Mouse (Mus musculus) heart, embryonic 10.5 days (tissue): ENCODE measurements around the gene Slc29a4. TPM values are rescaled to one million over a fixed set of nuclear protein-coding genes. Genes with fewer than 3 reads are reported as not detected.

ENCODE experiments used
- DNase-seq: peaks from one replicate; pipeline ENCODE4 v3.0.0-alpha.2; 2017; ENCODE audit warnings: low spot score
- H3K27ac ChIP-seq: fragments of 300-500 bp; sonication (generic); 2 replicates; pipeline ENCODE4 v1.5.1; 2016; ENCODE audit warnings: mild to moderate bottlenecking
- H3K27me3 ChIP-seq: fragments of 300-500 bp; sonication (generic); 2 replicates; pipeline ENCODE4 v1.6.1; 2016; ENCODE audit warnings: mild to moderate bottlenecking; ENCODE audit not compliant: poor library complexity, insufficient read depth, severe bottlenecking
- H3K36me3 ChIP-seq: fragments of 300-500 bp; sonication (generic); 2 replicates; pipeline ENCODE4 v1.6.1; 2016; ENCODE audit warnings: mild to moderate bottlenecking, moderate library complexity
- H3K4me1 ChIP-seq: fragments of 300-500 bp; sonication (generic); 2 replicates; pipeline ENCODE4 v1.6.1; 2016; ENCODE audit warnings: mild to moderate bottlenecking
- H3K4me3 ChIP-seq: fragments of 300-500 bp; sonication (generic); 2 replicates; pipeline ENCODE4 v1.5.1; 2016; ENCODE audit warnings: mild to moderate bottlenecking, moderate library complexity
- H3K9me3 ChIP-seq: fragments of 300-500 bp; sonication (generic); 2 replicates; pipeline ENCODE4 v1.6.1; 2016; ENCODE audit warnings: mild to moderate bottlenecking, moderate library complexity
- WGBS: fragments of 180-500 bp; shearing (Covaris S2); methylation state at CpG from one replicate; pipeline ENCODE4 v1.1.7; 2016; 5-methylcytosine and 5-hydroxymethylcytosine counted together
- polyA plus RNA-seq: library from polyadenylated mRNA; unstranded; fragments of >200 nt; fragmentation: Nextera tagmentation; extraction: Ambion mirVana; gene quantifications from 2 replicates; pipeline ENCODE4 v1.2.1, GENCODE M21; 2016

Gene Slc29a4
- polyA plus RNA-seq, 1 experiment from 2014 or later, result 4.6 TPM

DNA sequence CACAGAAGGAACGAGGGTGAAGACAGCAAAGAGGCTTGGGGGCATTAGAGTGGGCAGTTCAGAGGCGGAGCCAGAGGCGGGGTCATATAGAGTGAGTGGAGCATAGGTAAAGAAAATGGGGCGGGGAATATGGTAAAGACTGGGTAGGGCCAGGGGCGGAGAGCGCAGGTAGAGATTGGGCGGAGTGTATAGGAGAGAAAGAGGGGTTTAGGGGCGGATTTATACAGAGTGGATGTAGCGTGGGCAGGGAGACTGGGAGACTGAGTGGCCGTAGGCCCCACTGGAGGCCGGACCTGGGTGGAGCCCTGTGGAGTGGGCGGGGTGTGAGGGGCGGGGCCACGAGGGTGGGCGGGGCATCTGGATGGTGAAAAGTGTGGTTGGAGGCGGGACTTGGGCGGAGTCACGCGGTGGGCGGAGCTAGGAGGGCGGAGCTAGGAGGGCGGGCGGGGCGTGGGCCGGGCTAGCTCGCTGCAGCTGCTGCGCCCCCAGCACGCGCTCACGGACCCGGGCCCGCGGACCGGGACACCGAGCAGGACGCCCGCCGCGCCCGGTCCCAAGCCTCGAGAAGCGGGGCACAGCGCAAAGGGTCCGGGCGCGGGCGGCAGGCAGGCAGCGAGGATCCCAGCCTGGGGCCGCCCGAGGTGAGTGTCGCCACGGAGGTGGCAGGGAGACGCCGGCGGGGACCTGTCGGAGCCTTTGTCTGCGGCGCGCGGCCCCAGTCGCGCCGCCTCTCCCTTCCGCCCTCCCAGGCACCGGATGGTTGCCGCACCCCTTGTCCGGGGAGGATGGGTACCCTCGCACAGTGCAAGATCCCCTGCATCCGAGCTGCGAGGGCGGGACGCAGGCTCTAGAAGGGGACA, 9.6 kb downstream of the Slc29a4 start:
- Histone ChIP-seq H3K36me3 (no peaks in the 10 kb centered on the region), H3K4me1 (peaks cover 20% of the 10 kb centered on the region), H3K27ac (peak overlapping the region; percentile 80), H3K4me3 (peak overlapping the region; percentile 74), H3K27me3 (peaks cover 64% of the 10 kb centered on the region), H3K9me3 (no peaks in the 10 kb centered on the region)
- under 1% methylated on average over 70 of the region's 72 CpGs for WGBS
- peak; percentile 87 for DNase-seq

DNA sequence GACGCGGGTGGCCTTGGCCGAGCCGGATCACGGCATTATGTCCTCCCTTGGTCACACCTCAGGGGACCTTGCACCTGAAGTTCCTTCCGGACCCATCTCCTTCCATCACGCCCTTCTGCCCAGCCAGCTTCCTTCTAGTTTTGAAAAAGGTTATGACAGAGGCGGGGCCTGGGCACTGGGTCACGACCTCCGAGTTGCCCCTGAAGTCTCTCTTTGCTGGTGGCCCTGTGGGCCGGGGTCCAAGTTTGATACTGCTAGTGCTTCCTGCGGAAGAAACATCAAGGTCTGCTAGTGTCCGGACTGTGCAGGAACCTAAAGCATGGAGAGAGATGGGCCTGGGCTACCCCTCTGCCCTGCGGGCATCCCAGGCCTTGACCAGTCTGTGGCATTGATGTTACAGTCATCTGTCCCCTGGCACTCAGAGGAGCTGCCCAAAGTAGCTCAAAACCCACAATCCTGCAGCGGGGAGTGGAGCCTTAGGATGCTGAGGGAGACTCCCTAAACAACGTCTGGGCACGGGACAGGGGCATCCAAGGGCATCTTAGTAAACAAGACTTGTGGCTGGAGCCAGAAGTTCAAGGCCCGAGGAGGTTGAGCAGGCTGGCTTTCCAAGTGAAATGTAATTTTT, 10.3 kb downstream of the Slc29a4 start:
- Histone ChIP-seq H3K4me3 (peak overlapping the region; percentile 74), H3K27me3 (peaks cover 64% of the 10 kb centered on the region), H3K36me3 (no peaks in the 10 kb centered on the region), H3K27ac (peak overlapping the region; percentile 80), H3K4me1 (peaks cover 20% of the 10 kb centered on the region), H3K9me3 (no peaks in the 10 kb centered on the region)
- WGBS, result 26% methylated on average over 18 of the region's 18 CpGs
- DNase-seq, result no peak

DNA sequence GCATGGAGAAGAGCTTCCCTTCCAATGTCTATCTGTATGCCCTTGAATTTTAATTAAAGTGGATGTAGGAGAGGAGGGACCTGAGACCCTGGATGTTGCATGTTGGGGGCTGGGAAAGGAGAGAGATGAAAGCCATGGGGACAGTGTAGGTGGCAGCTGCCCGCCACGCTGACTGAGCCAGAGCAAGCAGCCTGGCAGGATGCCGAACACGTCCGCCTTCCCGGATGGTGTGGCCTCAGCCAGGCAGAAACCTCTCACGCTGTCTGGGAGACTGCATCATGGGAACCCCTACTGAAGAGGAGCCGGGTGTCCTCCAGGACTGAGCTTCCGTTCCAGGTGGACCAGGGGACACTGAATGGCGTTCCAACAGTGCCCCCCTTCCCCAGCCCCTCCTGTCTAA, 11.3 kb downstream of the Slc29a4 start:
- DNase-seq, result no peak
- WGBS, result 78% methylated on average over 10 of the region's 10 CpGs
- H3K36me3 ChIP-seq, result no peaks in the 10 kb centered on the region
- H3K4me3 ChIP-seq, result no peak overlapping the region
- H3K9me3 ChIP-seq, result no peaks in the 10 kb centered on the region
- no peak overlapping the region for H3K27ac ChIP-seq
- H3K27me3 ChIP-seq, result peaks cover 60% of the 10 kb centered on the region
- H3K4me1 ChIP-seq, result peaks cover 20% of the 10 kb centered on the region

DNA sequence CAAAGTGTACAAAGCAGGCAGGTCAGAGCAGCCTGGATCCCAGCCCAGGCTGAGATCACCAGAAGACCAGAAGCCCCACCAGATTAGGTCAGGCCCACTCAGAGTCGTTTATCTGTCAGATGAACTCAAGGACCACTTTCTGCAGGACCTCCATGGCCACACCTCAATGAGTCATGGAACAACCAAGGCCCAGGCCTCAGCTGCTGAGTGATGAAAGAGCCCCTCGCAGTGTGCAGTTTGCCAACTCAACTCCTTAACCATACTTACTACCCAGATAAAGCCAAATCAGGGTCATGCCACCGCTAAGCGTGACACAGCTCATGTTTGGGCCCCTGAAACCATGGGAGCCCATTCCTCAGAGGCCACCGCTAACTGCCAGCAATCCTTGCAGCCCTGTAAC, 15.4 kb downstream of the Slc29a4 start:
- peaks cover 22% of the 10 kb centered on the region for H3K27me3 ChIP-seq
- DNase-seq, result no peak
- H3K4me3 ChIP-seq, result no peak overlapping the region
- WGBS, result 73% methylated on average over 5 of the region's 5 CpGs
- no peaks in the 10 kb centered on the region for H3K36me3 ChIP-seq
- peaks cover 5% of the 10 kb centered on the region; the same call in 1 of the 2 replicates for H3K9me3 ChIP-seq
- H3K4me1 ChIP-seq, result peaks cover 3% of the 10 kb centered on the region
- H3K27ac ChIP-seq, result no peak overlapping the region

- Histone ChIP-seq H3K4me1 (no peaks in the 10 kb centered on the region), H3K9me3 (peaks cover 5% of the 10 kb centered on the region; the same call in 1 of the 2 replicates), H3K27me3 (peaks cover 4% of the 10 kb centered on the region; the same call in 1 of the 2 replicates), H3K36me3 (no peaks in the 10 kb centered on the region), H3K4me3 (no peak overlapping the region), H3K27ac (no peak overlapping the region)
- no peak for DNase-seq
- 81% methylated on average over 7 of the region's 7 CpGs for WGBS
These were observed 17.1 kb downstream of the Slc29a4 start for GRCm38 (mm10) chr5:142709436-142709835.

DNA sequence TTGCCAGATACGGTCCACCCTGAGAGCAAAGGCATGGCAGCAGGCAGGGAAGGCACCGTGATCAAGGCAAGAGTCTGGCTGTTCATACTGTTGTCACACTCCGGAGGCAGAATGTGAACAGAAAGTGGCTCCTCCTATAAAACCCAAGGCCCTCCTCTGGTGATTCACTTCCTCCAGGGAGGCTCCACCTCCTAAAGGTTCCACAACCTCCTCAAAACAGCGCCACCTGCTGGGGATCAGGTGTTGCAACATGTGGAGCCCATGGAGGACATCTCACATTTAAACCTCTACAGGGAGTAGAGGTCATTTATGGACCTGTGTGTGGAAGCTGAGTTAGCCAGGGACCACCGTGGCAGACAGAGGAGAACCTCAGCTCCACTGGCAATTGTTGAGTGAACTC, 20.1 kb downstream of the Slc29a4 start:
- Histone ChIP-seq H3K4me3 (no peak overlapping the region), H3K36me3 (no peaks in the 10 kb centered on the region), H3K9me3 (peaks cover 5% of the 10 kb centered on the region; the same call in 1 of the 2 replicates), H3K4me1 (0 out of 2 replicates have a peak, but pooled peaks cover 7% of the 10 kb centered on the region), H3K27me3 (peaks cover 9% of the 10 kb centered on the region; the same call in 1 of the 2 replicates), H3K27ac (no peak overlapping the region)
- DNase-seq, result no peak
- WGBS, result 82% methylated on average over 5 of the region's 5 CpGs

GRCm38 (mm10) chr5:142713966-142714365, 21.7 kb downstream of the Slc29a4 start:
- peaks cover 17% of the 10 kb centered on the region for H3K4me1 ChIP-seq
- no peak overlapping the region for H3K4me3 ChIP-seq
- no peak overlapping the region for H3K27ac ChIP-seq
- no peaks in the 10 kb centered on the region for H3K36me3 ChIP-seq
- WGBS, result 79% methylated on average over 10 of the region's 10 CpGs
- peaks cover 12% of the 10 kb centered on the region; the same call in 1 of the 2 replicates for H3K27me3 ChIP-seq
- DNase-seq, result no peak
- H3K9me3 ChIP-seq, result peaks cover 5% of the 10 kb centered on the region; the same call in 1 of the 2 replicates

DNA sequence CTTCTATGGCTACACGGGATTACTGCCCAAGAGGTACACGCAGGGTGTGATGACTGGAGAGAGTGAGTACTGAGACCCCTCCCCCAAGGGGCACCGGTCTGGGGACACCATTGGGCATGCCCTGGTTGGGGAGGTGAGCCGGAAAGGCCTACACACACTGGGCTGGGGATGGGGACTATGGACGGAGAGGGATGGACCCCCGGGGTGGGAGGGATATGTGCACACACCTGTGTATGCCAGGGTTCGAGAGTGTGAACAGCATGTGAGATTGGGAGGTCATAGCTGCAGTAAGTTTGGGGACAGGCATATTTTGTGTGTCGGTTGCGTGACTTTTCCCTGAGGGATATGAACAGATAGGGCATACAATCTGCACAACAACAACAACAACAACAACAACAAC, 22.7 kb downstream of the Slc29a4 start:
- WGBS, result 80% methylated on average over 9 of the region's 9 CpGs
- H3K9me3 ChIP-seq, result peaks cover 5% of the 10 kb centered on the region; the same call in 1 of the 2 replicates
- H3K27ac ChIP-seq, result no peak overlapping the region
- H3K27me3 ChIP-seq, result peaks cover 12% of the 10 kb centered on the region; the same call in 1 of the 2 replicates
- no peak overlapping the region for H3K4me3 ChIP-seq
- peaks cover 19% of the 10 kb centered on the region for H3K4me1 ChIP-seq
- H3K36me3 ChIP-seq, result no peaks in the 10 kb centered on the region
- no peak for DNase-seq

DNA sequence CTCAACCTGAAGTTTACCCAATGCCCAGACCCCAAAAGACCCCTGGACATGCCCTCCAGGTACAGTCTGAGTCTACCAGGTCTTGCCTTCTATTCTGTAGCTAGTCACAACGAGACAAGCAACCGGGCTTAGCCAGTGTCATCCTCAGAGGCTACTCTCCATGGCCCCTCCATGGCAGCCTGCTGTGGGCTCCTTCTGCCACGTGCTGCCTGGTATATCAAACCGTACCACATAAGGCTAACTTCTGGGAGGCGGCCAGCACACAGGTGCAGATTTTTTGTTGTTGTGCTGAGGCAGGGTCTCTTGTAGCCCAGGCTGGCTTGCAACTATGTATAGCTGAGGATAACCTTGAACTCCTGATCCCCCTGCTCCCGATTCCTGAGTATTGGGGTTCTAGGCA, 23.7 kb downstream of the Slc29a4 start:
- no peak for DNase-seq
- H3K27me3 ChIP-seq, result peaks cover 12% of the 10 kb centered on the region; the same call in 1 of the 2 replicates
- H3K4me3 ChIP-seq, result no peak overlapping the region
- peaks cover 19% of the 10 kb centered on the region for H3K4me1 ChIP-seq
- H3K36me3 ChIP-seq, result 0 out of 2 replicates have a peak, but pooled peaks cover under 1% of the 10 kb centered on the region
- 82% methylated on average over 6 of the region's 6 CpGs for WGBS
- peaks cover 5% of the 10 kb centered on the region; the same call in 1 of the 2 replicates for H3K9me3 ChIP-seq
- no peak overlapping the region for H3K27ac ChIP-seq

- 0 out of 2 replicates have a peak, but pooled peaks cover 4% of the 10 kb centered on the region for H3K36me3 ChIP-seq
- peaks cover 33% of the 10 kb centered on the region for H3K4me1 ChIP-seq
- peaks cover 12% of the 10 kb centered on the region; the same call in 1 of the 2 replicates for H3K27me3 ChIP-seq
- H3K4me3 ChIP-seq, result peak overlapping the region; percentile 31
- peak; percentile 88 for DNase-seq
- no peaks in the 10 kb centered on the region for H3K9me3 ChIP-seq
- 19% methylated on average over 4 of the region's 4 CpGs for WGBS
- H3K27ac ChIP-seq, result no peak overlapping the region
These were observed 25.7 kb downstream of the Slc29a4 start for GRCm38 (mm10) chr5:142718037-142718436.

DNA sequence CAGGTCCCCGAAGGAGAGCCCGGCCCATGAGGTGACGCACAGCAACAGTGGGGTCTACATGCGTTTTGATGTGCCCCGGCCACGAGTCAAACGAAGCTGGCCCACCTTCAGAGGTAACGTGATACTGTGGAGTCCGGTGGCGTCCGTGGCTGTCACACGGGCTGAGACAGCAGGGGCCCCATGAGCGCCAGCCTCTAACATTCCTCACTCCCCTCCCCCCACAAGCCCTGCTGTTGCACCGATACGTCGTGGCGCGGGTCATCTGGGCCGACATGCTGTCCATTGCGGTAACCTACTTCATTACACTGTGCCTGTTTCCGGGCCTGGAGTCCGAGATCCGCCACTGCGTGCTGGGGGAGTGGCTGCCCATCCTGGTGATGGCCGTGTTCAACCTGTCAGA, 26.2 kb downstream of the Slc29a4 start:
- no peaks in the 10 kb centered on the region for H3K9me3 ChIP-seq
- H3K27ac ChIP-seq, result no peak overlapping the region; the same call in 1 of the 2 replicates
- peaks cover 34% of the 10 kb centered on the region for H3K4me1 ChIP-seq
- 50% methylated on average over 25 of the region's 25 CpGs for WGBS
- DNase-seq, result no peak
- peaks cover 12% of the 10 kb centered on the region; the same call in 1 of the 2 replicates for H3K27me3 ChIP-seq
- peak overlapping the region; percentile 31 for H3K4me3 ChIP-seq
- 0 out of 2 replicates have a peak, but pooled peaks cover 4% of the 10 kb centered on the region for H3K36me3 ChIP-seq

- Histone ChIP-seq H3K4me1 (peaks cover 42% of the 10 kb centered on the region), H3K4me3 (no peak overlapping the region), H3K27me3 (peaks cover 12% of the 10 kb centered on the region; the same call in 1 of the 2 replicates), H3K36me3 (0 out of 2 replicates have a peak, but pooled peaks cover 6% of the 10 kb centered on the region), H3K9me3 (no peaks in the 10 kb centered on the region), H3K27ac (no peak overlapping the region)
- WGBS, result 82% methylated on average over 13 of the region's 13 CpGs
- DNase-seq, result no peak
These were observed 27.6 kb downstream of the Slc29a4 start for GRCm38 (mm10) chr5:142719897-142720296.
